Mouse (Mus musculus) stomach, embryonic 15.5 days (tissue): ENCODE measurements around the gene Tgfbr3. TPM values are rescaled to one million over a fixed set of nuclear protein-coding genes. Genes with fewer than 3 reads are reported as not detected.
A peak's percentile ranks its signal among the peaks of the same experiment; 100 is the strongest.

Experiments used
- ATAC-seq: fragments of 200-750 bp; cut with Nextera tagmentation; 2 replicates; pipeline ENCODE4 v1.8.0; 2017; ENCODE audit warnings: low read depth, moderate number of reproducible peaks, moderate TSS enrichment; ENCODE audit not compliant: insufficient read depth, low FRiP score
- H3K27ac ChIP-seq: fragments of 300-500 bp; sonication (generic); 2 replicates; pipeline ENCODE4 v1.5.1; 2015; ENCODE audit warnings: mild to moderate bottlenecking, inconsistent platforms
- H3K27me3 ChIP-seq: fragments of 300-500 bp; sonication (generic); replicated peaks from 2 replicates; pipeline ENCODE4 v1.6.1; 2015; ENCODE audit warnings: inconsistent platforms
- H3K36me3 ChIP-seq: fragments of 300-500 bp; sonication (generic); 2 replicates; pipeline ENCODE4 v1.6.1; 2015; ENCODE audit warnings: inconsistent platforms
- H3K4me1 ChIP-seq: fragments of 300-500 bp; sonication (generic); 2 replicates; pipeline ENCODE4 v1.6.1; 2015; ENCODE audit warnings: inconsistent platforms
- H3K4me2 ChIP-seq: fragments of 300-500 bp; sonication (generic); 2 replicates; pipeline ENCODE4 v1.6.1; 2015; ENCODE audit warnings: mild to moderate bottlenecking, inconsistent platforms
- H3K4me3 ChIP-seq: fragments of 300-500 bp; sonication (generic); replicated peaks from 2 replicates; pipeline ENCODE4 v1.5.1; 2015; ENCODE audit warnings: inconsistent platforms
- H3K9ac ChIP-seq: fragments of 300-500 bp; sonication (generic); 2 replicates; pipeline ENCODE4 v1.6.1; 2015; ENCODE audit warnings: inconsistent platforms
- H3K9me3 ChIP-seq: fragments of 300-500 bp; sonication (generic); 2 replicates; pipeline ENCODE4 v1.6.1; 2016; ENCODE audit warnings: inconsistent platforms
- WGBS: fragments of 180-500 bp; shearing (Covaris S2); methylation state at CpG from one replicate; pipeline ENCODE4 v1.1.7; 2015; 5-methylcytosine and 5-hydroxymethylcytosine counted together
- polyA plus RNA-seq: library from polyadenylated mRNA; unstranded; fragments of >200 nt; fragmentation: Nextera tagmentation; extraction: Ambion mirVana; gene quantifications from 2 replicates; pipeline ENCODE4 v1.2.1, GENCODE M21; 2015

The Tgfbr3 gene
- polyA plus RNA-seq, 1 experiment from 2014 or later, result 20.3 TPM

DNA sequence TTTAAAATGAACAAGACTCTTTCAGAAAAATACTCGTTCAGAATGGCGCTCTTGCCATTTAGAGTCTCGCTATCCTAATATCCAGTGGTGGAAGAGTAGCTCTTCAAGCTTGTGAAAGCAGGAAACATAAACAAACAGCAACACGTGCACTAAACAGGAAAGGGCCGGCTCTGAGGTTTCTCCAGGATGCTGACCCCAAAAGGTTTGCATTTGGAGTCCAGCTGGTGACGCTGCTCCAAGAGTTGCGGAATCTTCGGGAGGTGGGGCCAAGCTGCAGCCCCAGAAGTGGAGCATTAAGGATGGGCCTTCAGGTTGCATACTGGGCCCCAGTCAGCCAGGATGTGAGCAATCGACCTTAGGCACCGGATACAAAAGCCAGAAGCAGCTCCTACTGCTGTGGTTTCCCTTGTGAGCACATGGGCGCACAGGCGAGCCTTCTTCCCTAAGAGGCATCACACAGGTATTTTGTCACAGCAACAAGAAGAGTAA, 88.5 kb downstream of the Tgfbr3 start:
- Histone ChIP-seq H3K27ac (peak overlapping the region; percentile 69; the same call in 1 of the 2 replicates), H3K4me2 (no peak overlapping the region)
- no peak for ATAC-seq

DNA sequence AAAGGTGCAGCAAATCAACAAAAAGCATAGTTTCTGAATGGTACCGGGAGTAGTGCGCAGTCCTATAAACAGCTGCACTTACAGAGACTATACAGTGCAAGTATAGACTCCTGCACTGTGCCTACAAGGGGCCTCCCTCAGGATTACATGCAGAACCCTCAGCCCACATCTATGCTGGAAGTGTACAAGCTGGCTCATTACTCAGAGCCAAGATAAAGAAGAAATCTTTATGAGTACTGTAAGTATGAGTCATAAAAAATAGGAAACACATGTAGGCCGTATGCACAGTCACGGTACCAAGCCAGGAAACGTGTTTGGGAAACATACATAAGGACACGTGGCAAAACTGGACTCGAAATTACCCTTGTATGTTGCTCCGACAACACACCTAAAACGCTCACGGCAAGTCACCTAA, 89.2 kb downstream of the Tgfbr3 start:
- Histone ChIP-seq H3K36me3 (no peaks in the 10 kb centered on the region), H3K4me3 (no peak overlapping the region), H3K4me2 (no peak overlapping the region), H3K4me1 (peaks cover 30% of the 10 kb centered on the region), H3K27me3 (no peaks in the 10 kb centered on the region), H3K27ac (peak overlapping the region; percentile 69; the same call in 1 of the 2 replicates), H3K9me3 (no peaks in the 10 kb centered on the region), H3K9ac (no peak overlapping the region)
- 47% methylated on average over 10 of the region's 10 CpGs for WGBS
- peak; percentile 40 for ATAC-seq

More for the DNA sequence above, 88.5 kb downstream of the Tgfbr3 start:
- Histone ChIP-seq H3K4me1 (peaks cover 27% of the 10 kb centered on the region), H3K36me3 (no peaks in the 10 kb centered on the region), H3K27me3 (no peaks in the 10 kb centered on the region), H3K9ac (no peak overlapping the region), H3K4me3 (no peak overlapping the region), H3K9me3 (no peaks in the 10 kb centered on the region)
- 43% methylated on average over 12 of the region's 12 CpGs for WGBS

DNA sequence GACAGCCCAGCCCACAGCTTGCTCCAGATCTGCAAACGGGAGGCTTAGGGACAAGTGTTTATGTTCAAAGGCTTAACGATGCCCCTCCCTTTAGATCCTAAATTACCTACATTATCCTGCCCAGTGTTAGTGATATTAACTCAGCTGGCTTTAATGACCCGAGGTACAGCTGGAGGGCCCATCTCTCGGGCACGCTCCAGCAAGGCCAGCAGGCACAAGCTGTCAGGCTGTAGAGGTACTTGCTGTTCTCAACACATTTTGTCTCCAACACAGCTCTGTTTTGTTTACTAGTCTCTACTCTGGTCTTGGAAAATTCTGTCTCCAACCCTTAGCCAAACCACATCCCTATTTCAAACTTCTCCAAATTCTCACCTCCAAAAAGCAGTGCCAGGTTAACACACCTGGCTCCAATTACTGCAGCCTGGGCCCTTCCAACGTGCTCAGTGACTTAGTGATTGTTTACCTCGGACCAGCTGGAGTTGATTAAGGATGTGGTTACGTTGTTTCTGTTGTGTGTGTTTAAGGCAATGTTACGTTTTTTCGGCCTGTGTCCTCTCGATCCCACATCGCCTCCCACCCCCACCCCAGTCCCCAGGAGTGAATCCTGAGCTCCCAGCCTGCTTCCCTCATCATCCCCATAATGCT, 93.6 kb downstream of the Tgfbr3 start:
- no peak overlapping the region for H3K9ac ChIP-seq
- ATAC-seq, result no peak
- peaks cover 12% of the 10 kb centered on the region for H3K4me1 ChIP-seq
- no peak overlapping the region for H3K4me3 ChIP-seq
- H3K27me3 ChIP-seq, result no peaks in the 10 kb centered on the region
- no peak overlapping the region for H3K4me2 ChIP-seq
- WGBS, result 22% methylated on average over 12 of the region's 12 CpGs
- no peaks in the 10 kb centered on the region for H3K36me3 ChIP-seq
- H3K9me3 ChIP-seq, result no peaks in the 10 kb centered on the region
- H3K27ac ChIP-seq, result no peak overlapping the region; the same call in 1 of the 2 replicates

DNA sequence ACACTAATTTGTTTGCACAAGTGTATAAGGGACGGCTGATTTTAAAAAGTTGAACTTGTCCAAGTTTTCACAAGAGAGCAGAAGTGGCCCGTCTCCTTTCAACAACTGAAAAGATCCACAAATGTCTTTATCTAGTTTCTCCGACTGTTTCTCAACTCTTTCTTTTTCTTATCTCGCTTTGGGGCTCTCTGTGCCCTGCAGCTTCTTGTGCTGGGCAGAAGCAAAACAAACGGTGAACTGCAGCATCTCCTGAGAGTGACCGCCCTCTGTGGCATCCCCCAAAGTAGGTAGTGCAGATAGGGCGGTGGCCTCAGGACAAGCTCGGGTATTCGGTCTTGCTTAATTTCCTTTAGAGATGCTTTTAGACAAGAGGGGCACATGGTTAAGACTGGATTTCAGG, 96.3 kb downstream of the Tgfbr3 start:
- H3K27ac ChIP-seq, result no peak overlapping the region
- H3K9ac ChIP-seq, result no peak overlapping the region
- no peaks in the 10 kb centered on the region for H3K9me3 ChIP-seq
- no peaks in the 10 kb centered on the region for H3K27me3 ChIP-seq
- no peak overlapping the region for H3K4me2 ChIP-seq
- 63% methylated on average over 9 of the region's 9 CpGs for WGBS
- no peak for ATAC-seq
- H3K4me1 ChIP-seq, result peaks cover 3% of the 10 kb centered on the region; the same call in 1 of the 2 replicates
- H3K4me3 ChIP-seq, result no peak overlapping the region
- no peaks in the 10 kb centered on the region for H3K36me3 ChIP-seq

DNA sequence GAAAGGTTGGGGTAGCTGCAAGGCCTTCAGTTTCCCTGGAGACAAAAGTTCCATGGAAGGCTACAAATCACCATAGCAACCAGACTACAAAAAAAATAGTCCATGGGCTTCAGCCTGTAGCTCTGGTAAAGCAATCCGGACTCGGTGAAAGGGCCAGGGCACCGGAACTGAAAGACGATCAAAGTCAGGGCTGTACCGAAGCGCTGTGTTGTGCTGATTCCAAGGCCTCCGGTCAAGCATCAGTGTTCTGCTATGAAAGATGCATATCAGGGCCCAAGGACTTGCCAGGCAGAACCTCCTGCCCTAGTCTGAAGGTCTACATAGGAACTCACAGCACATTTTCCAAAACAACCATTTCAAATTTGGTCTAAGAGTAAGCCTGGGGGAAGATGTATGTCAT, 97.1 kb downstream of the Tgfbr3 start:
- Histone ChIP-seq H3K9me3 (no peaks in the 10 kb centered on the region), H3K4me1 (peaks cover 3% of the 10 kb centered on the region; the same call in 1 of the 2 replicates), H3K27me3 (no peaks in the 10 kb centered on the region), H3K4me2 (no peak overlapping the region), H3K36me3 (no peaks in the 10 kb centered on the region), H3K27ac (no peak overlapping the region), H3K9ac (no peak overlapping the region), H3K4me3 (no peak overlapping the region)
- no peak for ATAC-seq
- 89% methylated on average over 7 of the region's 7 CpGs for WGBS

DNA sequence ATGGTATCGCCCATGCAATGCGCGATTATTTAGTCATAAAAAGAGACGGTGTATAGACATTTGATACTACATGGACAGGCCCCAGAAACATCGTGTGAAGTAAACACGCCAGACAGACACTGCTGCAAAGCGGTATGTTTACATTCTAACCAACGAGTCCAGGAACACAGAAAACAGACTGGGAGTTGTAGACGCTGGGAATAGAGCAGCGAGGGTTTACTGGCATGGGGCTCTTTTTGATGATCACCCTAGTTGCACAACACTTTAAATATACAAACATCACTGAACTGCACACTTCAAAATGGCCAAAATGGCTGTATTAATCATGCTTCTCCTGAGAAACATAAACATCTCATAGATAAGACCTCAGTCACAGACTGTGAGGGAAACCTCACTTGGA, 100.9 kb downstream of the Tgfbr3 start:
- Histone ChIP-seq H3K9me3 (no peaks in the 10 kb centered on the region), H3K4me2 (no peak overlapping the region), H3K9ac (no peak overlapping the region), H3K4me3 (no peak overlapping the region), H3K27me3 (no peaks in the 10 kb centered on the region), H3K36me3 (no peaks in the 10 kb centered on the region), H3K27ac (no peak overlapping the region), H3K4me1 (peaks cover 5% of the 10 kb centered on the region; the same call in 1 of the 2 replicates)
- ATAC-seq, result no peak
- 40% methylated on average over 10 of the region's 10 CpGs for WGBS

DNA sequence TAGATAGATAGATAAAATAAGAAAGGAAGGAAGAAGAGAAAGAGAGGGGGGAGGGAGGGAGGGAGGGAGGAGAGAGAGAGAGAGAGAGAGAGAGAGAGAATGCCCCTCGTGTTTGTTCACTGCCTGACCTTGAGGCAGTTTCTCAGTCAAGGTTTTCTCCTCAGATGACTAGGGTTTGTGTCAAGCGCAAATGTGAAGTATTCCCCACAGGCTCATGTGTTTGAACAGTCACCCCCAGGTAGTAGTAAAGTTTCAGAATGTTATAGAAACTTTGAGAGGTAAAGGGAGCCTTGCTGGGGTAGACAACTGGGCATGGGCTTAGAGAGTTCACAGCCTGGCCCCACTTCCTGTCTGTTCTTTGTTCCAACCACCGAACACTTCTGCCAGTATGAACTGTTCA, 103.2 kb downstream of the Tgfbr3 start:
- Histone ChIP-seq H3K4me3 (no peak overlapping the region), H3K4me2 (no peak overlapping the region), H3K4me1 (peaks cover 5% of the 10 kb centered on the region; the same call in 1 of the 2 replicates), H3K36me3 (no peaks in the 10 kb centered on the region), H3K27ac (no peak overlapping the region), H3K27me3 (no peaks in the 10 kb centered on the region), H3K9ac (no peak overlapping the region), H3K9me3 (no peaks in the 10 kb centered on the region)
- no peak for ATAC-seq
- WGBS, result 83% methylated on average over 3 of the region's 3 CpGs

DNA sequence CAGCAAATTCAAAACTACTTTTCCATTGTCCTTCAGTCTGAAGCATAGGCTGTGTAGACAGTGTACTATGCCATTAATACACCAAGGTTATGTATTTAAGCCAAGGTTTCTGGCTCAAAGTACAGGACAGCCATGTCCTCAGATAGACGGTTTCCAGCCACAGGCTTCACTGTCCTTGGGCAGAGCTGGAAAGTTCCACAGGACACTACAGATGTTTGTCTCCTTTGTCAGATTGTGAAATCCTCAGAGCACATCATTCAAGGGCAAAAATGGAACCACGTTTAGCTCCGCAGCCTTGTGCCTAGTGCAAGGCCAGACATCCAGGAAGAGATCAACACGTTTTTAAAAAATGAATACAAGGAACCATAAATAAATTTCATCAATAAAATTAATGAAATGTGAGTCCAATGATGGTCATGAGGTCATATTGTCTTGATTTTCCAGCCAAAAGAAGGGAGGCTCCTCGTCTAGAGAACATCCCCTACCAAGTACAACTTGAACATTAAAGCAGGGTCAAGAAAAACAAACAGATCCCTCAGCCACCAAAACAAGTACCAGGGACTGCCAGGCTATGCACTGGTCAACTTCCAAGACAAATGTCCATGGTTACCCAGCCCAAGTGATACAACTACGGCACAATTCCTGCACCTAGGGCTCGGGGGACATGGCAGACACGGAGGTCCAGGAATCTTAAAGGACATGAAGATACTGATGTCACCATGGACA, 105.1 kb downstream of the Tgfbr3 start:
- Histone ChIP-seq H3K4me2 (no peak overlapping the region), H3K36me3 (no peaks in the 10 kb centered on the region), H3K27ac (peak overlapping the region; percentile 23; the same call in 1 of the 2 replicates), H3K4me1 (peaks cover 7% of the 10 kb centered on the region; the same call in 1 of the 2 replicates), H3K27me3 (no peaks in the 10 kb centered on the region), H3K9me3 (no peaks in the 10 kb centered on the region), H3K4me3 (no peak overlapping the region), H3K9ac (no peak overlapping the region)
- no peak for ATAC-seq
- 69% methylated on average over 8 of the region's 8 CpGs for whole genome bisulfite sequencing

DNA sequence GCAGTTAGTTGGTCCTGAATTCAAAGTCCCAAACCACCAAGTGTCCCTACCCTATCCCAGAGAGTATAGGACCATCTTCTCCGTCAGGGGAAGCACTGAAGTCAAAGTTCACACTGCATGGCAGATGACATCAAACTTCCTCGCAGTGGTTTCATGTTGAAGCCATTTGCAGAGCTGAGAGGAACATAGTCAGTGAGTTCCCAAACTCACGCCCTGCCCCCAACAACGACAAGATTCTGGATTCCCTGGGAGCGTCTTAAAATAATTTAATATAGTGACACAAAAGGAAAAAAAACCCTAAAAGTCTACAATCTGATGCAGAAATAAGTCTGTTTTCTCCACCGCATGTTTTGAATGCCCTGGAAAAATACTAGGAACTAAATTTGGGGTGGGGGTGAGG, 105.9 kb downstream of the Tgfbr3 start:
- H3K4me3 ChIP-seq, result no peak overlapping the region
- H3K27me3 ChIP-seq, result no peaks in the 10 kb centered on the region
- no peaks in the 10 kb centered on the region for H3K36me3 ChIP-seq
- H3K27ac ChIP-seq, result 0 out of 2 replicates have a peak overlapping the region, but pooled peaks have one; percentile 23
- H3K4me1 ChIP-seq, result peaks cover 8% of the 10 kb centered on the region
- ATAC-seq, result no peak
- 53% methylated on average over 6 of the region's 6 CpGs for WGBS
- no peak overlapping the region for H3K9ac ChIP-seq
- H3K9me3 ChIP-seq, result no peaks in the 10 kb centered on the region
- H3K4me2 ChIP-seq, result no peak overlapping the region

DNA sequence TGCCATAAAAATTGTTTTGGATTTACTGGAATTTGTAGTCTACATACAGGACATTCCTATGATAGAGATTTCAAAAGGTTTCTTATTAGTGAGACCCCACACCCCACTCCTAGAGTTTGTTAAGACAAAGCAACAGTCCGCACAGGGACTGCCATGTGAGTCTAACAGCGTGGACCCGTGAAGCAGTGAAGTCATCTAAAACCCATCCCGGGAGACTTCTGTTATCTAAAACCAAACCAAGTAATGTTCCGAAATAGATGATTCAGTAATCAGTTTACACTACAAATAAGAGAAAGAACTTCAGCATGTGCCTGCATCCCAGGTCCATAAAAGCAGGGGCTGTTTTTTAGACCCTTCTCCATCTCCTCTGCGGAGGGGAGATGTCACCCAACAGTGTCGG, 106.7 kb downstream of the Tgfbr3 start:
- Histone ChIP-seq H3K27me3 (no peaks in the 10 kb centered on the region), H3K4me1 (peaks cover 14% of the 10 kb centered on the region), H3K4me2 (no peak overlapping the region), H3K27ac (no peak overlapping the region), H3K36me3 (no peaks in the 10 kb centered on the region), H3K9me3 (no peaks in the 10 kb centered on the region), H3K4me3 (no peak overlapping the region), H3K9ac (no peak overlapping the region)
- WGBS, result 89% methylated on average over 7 of the region's 7 CpGs
- ATAC-seq, result no peak

DNA sequence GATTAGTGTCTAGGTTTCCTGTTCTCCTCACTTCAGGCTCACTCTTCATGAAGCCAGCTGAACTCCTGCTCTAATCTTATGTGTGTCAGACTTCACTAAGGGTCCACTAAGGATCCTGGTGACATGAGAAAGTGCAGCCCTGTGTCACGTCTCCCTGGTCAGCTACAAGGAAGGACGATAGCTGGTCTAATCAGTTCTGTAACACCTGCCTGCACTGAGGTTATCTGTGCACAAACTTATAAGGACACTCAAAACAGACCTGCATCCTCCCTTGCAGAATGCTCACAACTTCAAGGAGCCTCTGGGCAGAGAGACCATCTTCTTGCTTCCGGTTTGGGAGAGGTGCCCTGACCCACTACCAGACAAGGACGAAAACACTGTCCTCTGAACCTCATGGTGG, 107.6 kb downstream of the Tgfbr3 start:
- H3K9ac ChIP-seq, result no peak overlapping the region
- H3K27me3 ChIP-seq, result no peaks in the 10 kb centered on the region
- no peak overlapping the region for H3K27ac ChIP-seq
- 77% methylated on average over 4 of the region's 4 CpGs for WGBS
- no peaks in the 10 kb centered on the region for H3K9me3 ChIP-seq
- no peak overlapping the region for H3K4me3 ChIP-seq
- no peaks in the 10 kb centered on the region for H3K36me3 ChIP-seq
- peaks cover 15% of the 10 kb centered on the region for H3K4me1 ChIP-seq
- no peak for ATAC-seq
- H3K4me2 ChIP-seq, result no peak overlapping the region

DNA sequence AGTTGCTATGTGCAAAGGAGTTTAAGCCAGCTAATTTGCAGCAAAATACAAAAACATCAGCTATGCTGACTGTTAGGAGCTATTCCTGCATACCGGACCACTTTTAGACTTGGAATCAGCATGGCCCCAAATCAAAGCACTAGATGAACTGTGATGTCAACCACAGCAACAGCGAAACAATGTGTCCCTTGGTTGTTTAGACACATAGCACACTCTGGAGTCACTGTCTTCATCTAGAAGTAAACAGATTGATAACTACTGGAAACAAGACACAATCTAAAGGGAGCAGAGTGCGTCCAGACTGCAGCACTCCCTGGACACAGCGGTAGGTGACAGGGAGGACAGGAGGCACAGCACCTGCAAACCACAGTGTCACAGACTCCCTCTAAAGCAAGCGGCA, 110.2 kb downstream of the Tgfbr3 start:
- no peak for ATAC-seq
- 76% methylated on average over 5 of the region's 5 CpGs for WGBS
- peaks cover 15% of the 10 kb centered on the region for H3K4me1 ChIP-seq
- H3K9me3 ChIP-seq, result no peaks in the 10 kb centered on the region
- no peak overlapping the region for H3K9ac ChIP-seq
- no peaks in the 10 kb centered on the region for H3K27me3 ChIP-seq
- H3K4me3 ChIP-seq, result no peak overlapping the region
- no peaks in the 10 kb centered on the region for H3K36me3 ChIP-seq
- no peak overlapping the region for H3K4me2 ChIP-seq
- H3K27ac ChIP-seq, result no peak overlapping the region
